Mouse (Mus musculus): ENCODE results near the gene Pars2.

Gene Pars2

DNA sequence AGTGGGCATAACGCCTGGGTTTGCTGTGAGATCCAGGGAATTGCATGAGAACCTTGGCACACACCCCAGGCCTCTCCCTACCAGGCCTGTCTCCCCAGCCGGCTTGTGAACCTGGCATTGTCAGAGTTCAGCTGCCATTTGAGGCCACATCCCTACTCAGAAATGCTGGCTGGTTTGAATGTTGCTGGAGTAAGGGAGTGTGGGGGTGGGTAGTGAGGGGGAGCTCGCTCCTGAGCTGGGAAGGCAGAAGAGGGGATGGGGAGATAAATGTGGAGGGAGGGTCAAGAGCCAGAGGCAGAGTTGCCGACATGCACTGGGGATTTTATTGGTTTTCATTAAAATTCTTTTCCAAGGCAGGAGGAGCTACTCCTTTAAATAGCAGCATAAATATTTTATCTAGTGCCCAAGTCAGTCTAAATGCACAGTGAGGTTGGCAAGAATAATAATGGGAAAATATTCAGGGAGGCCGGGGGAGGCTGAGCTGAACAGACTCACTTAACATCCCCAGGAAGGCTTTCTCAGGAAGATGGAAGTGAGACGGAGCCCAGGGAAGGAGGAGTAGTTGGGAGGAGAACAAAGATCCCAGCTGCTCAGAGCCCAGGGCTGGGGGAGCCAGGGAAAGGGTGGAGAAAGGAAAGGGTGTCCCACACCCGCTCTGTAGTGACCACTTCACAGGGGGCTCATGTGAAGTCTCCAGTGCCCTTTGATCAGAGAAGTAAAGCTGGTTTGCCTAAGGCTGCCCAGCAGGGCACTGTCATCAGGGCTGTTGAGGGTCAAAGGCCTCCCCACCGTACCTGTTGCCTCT lies 17.4 kb upstream of the Pars2 start:
- DNase-seq (ENCODE audit: inconsistent age in 2 of 2, low spot score in 1 of 2): no peak

- DNase-seq (ENCODE audit: inconsistent age in 2 of 2, low spot score in 1 of 2): no peak
Measured at GRCm38 (mm10) chr4:106634086-106634479, 16.8 kb upstream of the Pars2 start.

DNA sequence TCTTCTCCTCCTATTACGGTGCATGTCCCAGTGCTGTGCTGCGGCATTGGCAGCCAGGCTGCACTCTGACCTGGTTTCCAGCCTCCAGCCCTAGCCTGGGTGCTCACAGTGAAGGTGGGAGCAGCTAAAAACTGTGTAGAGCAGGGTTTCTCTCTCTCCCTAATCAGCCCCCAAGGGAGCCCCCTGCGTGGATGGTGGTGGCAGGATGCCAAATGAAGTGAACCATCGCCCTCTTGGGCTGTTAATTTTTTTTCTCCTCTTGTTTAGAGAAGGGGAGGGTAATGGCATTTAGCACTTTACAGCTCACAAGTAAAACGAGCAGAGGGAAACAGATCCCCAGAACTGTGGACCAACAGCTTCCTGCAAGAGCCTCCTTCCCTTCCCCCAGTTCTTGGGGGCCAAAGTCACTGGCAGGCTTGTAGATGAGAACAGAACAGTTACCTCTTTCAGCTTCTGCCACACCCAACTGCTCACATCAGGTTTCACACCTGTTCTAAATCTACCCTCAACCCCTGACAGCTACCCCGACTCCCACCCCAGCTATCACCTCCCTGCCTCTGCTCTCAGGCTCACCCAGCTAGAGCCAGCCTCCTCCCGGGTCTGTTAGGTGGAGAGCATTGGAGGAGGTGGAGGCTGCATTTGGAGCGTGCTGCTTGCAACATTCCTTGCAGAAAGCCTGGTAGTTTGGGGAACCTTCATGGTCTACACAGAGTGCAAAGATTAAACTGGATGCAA lies 7.2 kb upstream of the Pars2 start:
- DNase-seq (ENCODE audit: inconsistent age in 2 of 2, low spot score in 1 of 2): no peak

- no peak for DNase-seq (ENCODE audit: inconsistent age in 2 of 2, low spot score in 1 of 2)
Measured at GRCm38 (mm10) chr4:106644218-106644610, 6.7 kb upstream of the Pars2 start.

GRCm38 (mm10) chr4:106645797-106646196 lies 5.1 kb upstream of the Pars2 start:
- DNase-seq (ENCODE audit: inconsistent age in 2 of 2, low spot score in 1 of 2): no peak

- DNase-seq (ENCODE audit: inconsistent age in 2 of 2, low spot score in 1 of 2): no peak
Measured at GRCm38 (mm10) chr4:106647137-106647536, 3.7 kb upstream of the Pars2 start.

GRCm38 (mm10) chr4:106652546-106652945 lies 1.7 kb downstream of the Pars2 start:
- DNase-seq (ENCODE audit: inconsistent age in 2 of 2, low spot score in 1 of 2): no peak

- no peak for DNase-seq (ENCODE audit: inconsistent age in 2 of 2, low spot score in 1 of 2)
Measured at GRCm38 (mm10) chr4:106653051-106653450, 2.2 kb downstream of the Pars2 start.

DNA sequence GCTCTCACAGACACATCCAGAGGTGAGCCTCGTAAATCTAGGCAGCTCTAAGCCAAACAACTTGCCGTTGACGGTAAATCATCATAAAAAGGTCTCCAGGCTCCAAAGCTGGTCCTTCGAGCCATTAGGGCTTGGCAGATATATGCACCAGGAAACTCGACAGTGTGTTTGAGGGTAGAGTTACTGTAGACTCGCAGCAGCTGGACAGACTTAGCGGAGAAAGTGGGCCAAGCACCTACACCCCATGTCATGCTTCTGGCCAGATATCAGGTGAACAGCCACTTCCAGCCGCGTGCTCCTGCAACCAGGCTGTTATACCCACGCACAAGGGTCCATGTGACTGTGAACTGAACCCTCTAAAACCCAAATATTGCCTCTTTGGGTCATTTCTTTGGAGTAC lies 4.8 kb downstream of the Pars2 start:
- DNase-seq (ENCODE audit: inconsistent age in 2 of 2, low spot score in 1 of 2): no peak

- DNase-seq (ENCODE audit: inconsistent age in 2 of 2, low spot score in 1 of 2): no peak
Measured at GRCm38 (mm10) chr4:106663956-106664470, 13.1 kb downstream of the Pars2 start.

- DNase-seq (ENCODE audit: inconsistent age in 2 of 2, low spot score in 1 of 2): no peak
Measured at GRCm38 (mm10) chr4:106664697-106665096, 13.8 kb downstream of the Pars2 start.

- no peak for DNase-seq (ENCODE audit: inconsistent age in 2 of 2, low spot score in 1 of 2)
Measured at GRCm38 (mm10) chr4:106665269-106665668, 14.4 kb downstream of the Pars2 start.

- DNase-seq (ENCODE audit: inconsistent age in 2 of 2, low spot score in 1 of 2): no peak
Measured at GRCm38 (mm10) chr4:106665673-106666072, 14.8 kb downstream of the Pars2 start.

DNA sequence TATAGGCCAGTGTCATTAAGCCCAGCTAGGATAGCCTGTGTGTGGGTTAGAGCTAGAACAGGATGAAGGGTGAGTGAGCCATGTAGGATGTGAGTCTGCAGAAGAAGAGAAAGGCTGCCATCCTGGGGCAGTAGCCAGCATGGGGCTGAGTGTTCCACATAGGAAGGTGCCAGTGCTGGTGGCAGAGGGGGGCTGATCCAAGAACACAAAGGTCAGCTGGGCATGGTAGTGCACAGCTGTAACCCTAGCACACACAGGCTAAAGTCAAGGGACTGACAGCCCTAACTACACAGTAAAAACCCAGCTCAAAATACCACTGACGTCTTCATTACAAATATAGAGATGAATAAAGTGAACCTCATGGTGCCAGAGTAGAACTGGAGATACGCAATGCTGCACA lies 15.7 kb downstream of the Pars2 start:
- DNase-seq (ENCODE audit: inconsistent age in 2 of 2, low spot score in 1 of 2): no peak

GRCm38 (mm10) chr4:106676749-106677148 lies 25.9 kb downstream of the Pars2 start:
- DNase-seq (ENCODE audit: inconsistent age in 2 of 2, low spot score in 1 of 2): no peak

DNA sequence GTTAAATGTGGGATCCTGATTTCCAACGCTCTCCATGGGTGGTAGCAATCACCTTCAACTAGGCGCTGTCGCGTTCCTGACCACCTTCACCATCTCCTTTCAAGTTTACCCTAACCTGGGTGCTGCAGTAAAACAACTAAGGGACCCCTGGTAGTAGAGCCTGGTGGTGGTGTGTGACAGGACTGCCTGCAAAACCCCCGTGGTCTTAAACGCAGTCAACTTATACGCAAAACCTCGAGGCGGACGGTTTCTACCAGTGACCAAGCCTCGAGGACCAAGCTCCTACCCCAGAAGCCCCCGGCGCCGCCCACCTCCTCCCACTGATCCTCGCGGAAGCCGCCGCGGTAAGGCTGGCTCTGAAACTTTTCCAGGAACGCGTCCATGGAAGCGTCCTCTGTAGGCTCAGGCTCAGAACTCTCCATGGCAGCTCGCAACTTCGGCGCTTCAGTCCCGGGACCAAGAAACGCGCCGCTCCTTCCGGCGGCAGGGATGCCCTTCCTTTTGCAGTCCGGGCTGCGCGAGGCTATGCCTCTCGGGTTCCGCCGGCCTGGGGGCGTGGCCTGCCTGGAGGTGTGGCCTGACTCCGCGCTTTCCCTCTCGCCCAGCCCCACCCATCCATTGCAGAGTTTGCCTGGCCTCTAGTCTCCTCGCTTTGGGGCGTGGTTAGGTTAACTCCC lies 27.7 kb downstream of the Pars2 start, which contains the start of gene Ttc4:
Gene Ttc4 (minus strand): TSS at position 503 of the 677 bp plus-strand sequence.
- peak; percentile 90 to 96 for DNase-seq (ENCODE audit: inconsistent age in 2 of 2, low spot score in 1 of 2)

GRCm38 (mm10) chr4:106679152-106679551 lies 28.3 kb downstream of the Pars2 start:
- no peak for DNase-seq (ENCODE audit: inconsistent age in 2 of 2, low spot score in 1 of 2)

DNA sequence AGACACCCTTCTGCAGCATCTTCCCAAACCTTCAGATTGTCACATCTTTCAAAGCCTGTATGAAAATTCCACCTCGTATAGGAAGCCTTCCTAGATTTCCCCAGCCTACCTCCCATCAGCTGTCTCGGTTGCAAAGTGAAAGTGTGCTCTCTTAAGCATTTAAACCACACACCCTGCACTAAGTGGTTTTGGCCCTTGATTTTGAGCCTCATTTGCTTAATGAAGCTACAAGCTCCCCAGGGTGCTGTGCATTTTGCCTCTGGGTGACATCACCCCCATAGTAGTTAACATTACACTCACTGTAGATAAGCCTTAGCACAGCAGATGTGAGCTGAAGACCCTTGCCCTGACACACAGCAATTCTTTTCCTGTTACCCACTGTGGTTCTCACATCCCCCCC lies 30.1 kb downstream of the Pars2 start:
- DNase-seq (ENCODE audit: inconsistent age in 2 of 2, low spot score in 1 of 2): no peak

DNA sequence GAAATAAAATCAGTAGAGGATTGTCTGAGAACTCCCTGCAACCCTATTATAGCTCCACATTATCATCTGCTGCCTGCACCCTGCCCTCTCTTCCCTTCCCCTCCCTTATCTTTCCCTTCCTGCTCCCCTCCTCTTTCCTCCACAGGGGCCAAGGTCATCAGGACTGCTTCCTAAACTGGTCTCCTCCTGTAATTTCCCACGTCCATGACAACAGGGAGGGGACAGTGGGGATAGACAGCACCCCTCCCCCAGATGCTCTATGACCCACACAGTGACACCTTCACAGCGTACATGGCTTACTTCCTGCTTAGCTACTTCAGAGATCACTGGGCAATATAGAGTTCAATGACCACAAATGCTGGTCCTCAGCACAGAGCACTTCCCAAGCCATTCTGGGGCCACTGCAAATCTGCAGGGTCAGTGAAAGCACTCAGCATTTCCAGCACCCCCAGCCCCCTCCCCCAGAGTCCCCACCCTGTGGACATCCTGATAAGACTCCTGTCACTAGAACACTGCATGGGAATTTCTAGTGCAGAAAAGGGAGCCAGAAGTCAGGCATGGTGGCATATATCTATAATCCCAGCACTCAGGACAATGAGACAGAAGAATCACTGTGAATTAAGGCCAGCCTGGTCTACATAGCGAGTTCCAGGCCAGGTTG lies 37.9 kb downstream of the Pars2 start:
- DNase-seq (ENCODE audit: inconsistent age in 2 of 2, low spot score in 1 of 2): no peak

DNA sequence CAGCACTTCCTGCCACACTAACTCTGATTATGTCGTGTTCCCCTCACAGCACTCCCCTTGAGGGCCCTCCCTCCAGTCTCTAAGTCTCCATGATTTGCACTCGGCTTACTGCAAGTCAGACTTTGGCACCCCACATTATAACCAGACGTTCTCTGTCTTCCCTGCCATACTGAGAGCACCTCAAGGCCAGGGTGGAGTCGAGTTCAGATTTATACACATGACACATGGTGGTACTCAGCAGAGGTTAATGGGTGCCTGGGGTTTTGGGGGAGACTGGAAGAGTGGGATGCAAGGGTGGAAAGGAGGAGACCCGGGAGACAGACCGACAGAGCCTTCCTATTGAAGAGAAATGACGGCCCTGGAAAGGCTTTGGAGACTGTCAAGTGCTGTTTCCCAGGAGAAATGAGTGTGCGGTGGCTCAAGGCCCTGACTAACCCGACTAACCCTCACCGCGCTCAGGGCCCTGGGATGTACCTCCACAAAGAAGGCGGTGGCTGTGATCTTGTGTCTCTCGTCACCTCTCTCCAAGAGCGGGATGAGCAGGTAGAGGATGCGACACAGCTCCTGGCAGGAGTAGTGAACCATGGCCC lies 43.1 kb downstream of the Pars2 start:
- DNase-seq (ENCODE audit: inconsistent age in 2 of 2, low spot score in 1 of 2): no peak

GRCm38 (mm10) chr4:106699989-106700388 lies 49.1 kb downstream of the Pars2 start:
- DNase-seq (ENCODE audit: inconsistent age in 2 of 2, low spot score in 1 of 2): peak in 1 of 2 experiments; percentile 49

Measured in adrenal gland, adult (tissue).